ENCODE assay signal across 8 mouse cellular contexts in the genomic region with DNA sequence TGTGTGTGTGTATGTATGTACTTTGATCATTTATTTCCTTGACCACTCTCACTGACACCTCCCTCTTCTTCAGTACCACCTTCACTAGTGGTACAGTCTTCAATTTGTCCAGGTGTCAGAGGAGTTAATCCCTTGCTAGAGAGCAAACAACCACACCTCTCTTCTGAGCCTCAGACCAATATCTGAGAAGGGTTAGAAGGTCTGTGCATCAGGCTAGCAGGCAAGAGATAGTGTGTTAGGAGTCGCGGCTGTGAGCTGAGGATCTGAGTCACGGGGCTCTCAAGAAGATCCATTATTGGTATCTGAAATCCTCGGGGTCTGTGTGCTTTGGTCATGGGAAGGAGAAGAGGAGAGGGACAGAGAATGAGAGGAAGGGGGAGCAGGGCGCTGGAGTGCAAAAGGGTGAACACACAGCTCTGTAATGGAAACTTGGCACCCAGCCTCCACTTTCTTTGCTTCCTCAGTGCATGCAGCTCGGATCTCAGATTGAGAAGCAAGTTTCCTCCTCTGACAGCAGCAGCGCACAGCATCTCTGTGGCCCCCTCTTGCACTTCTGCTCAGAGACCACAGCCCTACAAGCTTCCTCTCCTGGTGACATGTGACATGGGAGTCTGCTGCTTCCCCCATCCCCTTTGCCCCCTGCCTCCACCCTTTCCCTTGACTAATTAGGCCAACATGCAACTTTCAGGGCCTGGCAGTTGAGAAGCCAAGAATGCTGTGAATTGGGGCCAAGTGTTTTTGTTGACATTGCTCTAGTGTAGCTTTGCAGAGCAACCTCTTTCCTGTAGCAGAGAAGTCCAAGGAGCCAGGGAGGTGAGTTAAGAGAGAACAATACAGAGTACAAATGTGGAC.
DNase-seq lines count a peak whose midpoint lies in the region; ATAC-seq and TF ChIP-seq lines count a peak whose summit lies in the region.

No protein-coding gene starts in this region.

- CTCF ChIA-PET in Patski (lab: Charles Lee): interaction anchor here (0.9 to 2.8 kb wide), 4 partner anchors 10 to 32 kb away, joined by 3 to 14 read pairs (median 5); no protein-coding TSS in a partner anchor

- intact Hi-C loops in heart, postnatal 36 days (cut with DNase I): no loop called here

- DNase-seq in embryo, embryonic 9.5 days (ENCODE audit: extremely low spot score): peak; percentile 27
- DNase-seq in embryo, embryonic 10.5 days (ENCODE audit: low spot score): no peak
- no peak for DNase-seq in Patski (ENCODE audit: low read depth, low spot score)
- DNase-seq in frontal cortex, postnatal 14 days (ENCODE audit: low spot score in 2 of 2): peak; percentile 45 to 54
- DNase-seq in heart, postnatal 36 days: peak; percentile 64 to 77
- DNase-seq in layer of hippocampus, adult 9-11 months: peak; percentile 85
- peak; percentile 51 for DNase-seq in testis, postnatal 10 days (ENCODE audit: low spot score)

- peak overlapping the region; percentile 95 for H3K27ac ChIP-seq in lung, embryonic 16.5 days (ENCODE audit: low read length)

- no peak overlapping the region for H3K4me3 ChIP-seq in lung, embryonic 16.5 days (ENCODE audit: low read length)

- no peaks in the 10 kb centered on the region for H3K9me3 ChIP-seq in lung, embryonic 16.5 days (ENCODE audit: control insufficient read depth, low read length)

- ATAC-seq in Patski: peak; percentile 31
- peak; percentile 85 for ATAC-seq in lung, embryonic 16.5 days (ENCODE audit: low read depth)

- H3K27me3 ChIP-seq in Patski: no peaks in the 10 kb centered on the region
- H3K27me3 ChIP-seq in lung, embryonic 16.5 days (ENCODE audit: control insufficient read depth, insufficient read depth, low read depth, low read length): no peaks in the 10 kb centered on the region

- TF ChIP-seq CTCF in Patski (IDR thresholded peaks at IDR 0.05): no peak

- no peaks in the 10 kb centered on the region for H3K36me3 ChIP-seq in lung, embryonic 16.5 days (ENCODE audit: control insufficient read depth, insufficient read depth, low read length)

- H3K4me2 ChIP-seq in lung, embryonic 16.5 days (ENCODE audit: low read depth, low read length): peak overlapping the region; percentile 40

- POLR2A ChIA-PET in Patski (lab: Charles Lee): no interaction called here

- 8% methylated on average over 7 of the region's 7 CpGs for WGBS in lung, embryonic 16.5 days

- in situ Hi-C loops in Patski (cut with MboI; ENCODE audit: low pct_unique_long_range_greater_than_20kb): no loop called here

- peak overlapping the region; percentile 37; the same call in 1 of the 2 replicates for H3K9ac ChIP-seq in lung, embryonic 16.5 days (ENCODE audit: low read length)

- H3K4me1 ChIP-seq in lung, embryonic 16.5 days (replicated peaks; ENCODE audit: control insufficient read depth, insufficient read depth, low read length): peaks cover 22% of the 10 kb centered on the region

Comparison
In these comparisons a context has a peak if more than half of its experiments do, and no peak if none do; other contexts are left out.
1. DNase-seq: peak in embryo, embryonic 9.5 days (single experiment), frontal cortex, postnatal 14 days (2 of 2), heart, postnatal 36 days (2 of 2), layer of hippocampus, adult 9-11 months (single experiment) and testis, postnatal 10 days (single experiment); none in embryo, embryonic 10.5 days (single experiment) and Patski (single experiment).